8 mouse cellular contexts compared by ENCODE assay signal in the genomic region with DNA sequence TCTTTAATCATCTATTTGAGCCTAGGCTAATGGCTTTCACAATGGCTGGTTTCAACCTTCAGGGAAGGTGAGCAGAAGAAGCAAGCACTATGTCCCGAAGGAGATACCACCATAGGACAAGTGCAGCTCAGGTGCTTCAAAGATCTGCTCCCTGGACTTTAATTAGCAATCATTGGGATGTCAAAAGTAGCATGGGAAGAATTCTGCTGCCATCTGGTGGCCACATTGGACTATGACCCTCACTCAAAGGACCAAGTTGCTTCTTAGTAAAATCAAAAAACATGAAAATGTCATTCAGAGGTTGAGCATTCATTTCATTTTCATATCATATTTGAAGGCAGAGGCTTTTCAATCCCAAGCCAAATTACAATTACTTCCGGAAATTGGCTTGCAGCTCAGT.
DNase-seq lines count a peak whose midpoint lies in the region; ATAC-seq and TF ChIP-seq lines count a peak whose summit lies in the region.

No protein-coding gene starts in this region.

- no peak for ATAC-seq in forebrain, embryonic 15.5 days (replicated peaks)
- no peak for ATAC-seq in liver, postnatal 0 days

- H3K4me2 ChIP-seq in forebrain, embryonic 15.5 days (replicated peaks) = no peak overlapping the region
- no peak overlapping the region for H3K4me2 ChIP-seq in liver, postnatal 0 days (ENCODE audit: low read depth, low read length)

- TF ChIP-seq EP300 in liver, postnatal 0 days (IDR thresholded peaks at IDR 0.05; ENCODE audit: low read depth) = no peak

- H3K4me3 ChIP-seq in forebrain, embryonic 10.5 days = no peak overlapping the region
- H3K4me3 ChIP-seq in forebrain, embryonic 15.5 days = no peak overlapping the region
- no peak overlapping the region for H3K4me3 ChIP-seq in testis, adult 2 months (ENCODE audit: control insufficient read depth, low read depth, low read length)
- no peak overlapping the region for H3K4me3 ChIP-seq in liver, postnatal 0 days (ENCODE audit: low read depth, low read length)

- TF ChIP-seq POLR2A in testis, adult 2 months (IDR thresholded peaks at IDR 0.05; ENCODE audit: control insufficient read depth, low read depth, low read length) = no peak

- peaks cover 21% of the 10 kb centered on the region; the same call in 1 of the 2 replicates for H3K27me3 ChIP-seq in forebrain, embryonic 10.5 days (ENCODE audit: poor library complexity, severe bottlenecking)
- no peaks in the 10 kb centered on the region for H3K27me3 ChIP-seq in forebrain, embryonic 15.5 days
- H3K27me3 ChIP-seq in testis, adult 2 months (ENCODE audit: control insufficient read depth, insufficient read depth, low read length) = no peaks in the 10 kb centered on the region
- no peaks in the 10 kb centered on the region for H3K27me3 ChIP-seq in liver, postnatal 0 days (ENCODE audit: insufficient read depth, low read length)

- H3K27ac ChIP-seq in forebrain, embryonic 10.5 days = no peak overlapping the region
- no peak overlapping the region for H3K27ac ChIP-seq in forebrain, embryonic 15.5 days (replicated peaks)
- H3K27ac ChIP-seq in testis, adult 2 months (ENCODE audit: control insufficient read depth, insufficient read depth, low read depth, low read length) = no peak overlapping the region
- no peak overlapping the region for H3K27ac ChIP-seq in liver, postnatal 0 days (ENCODE audit: low read depth)

- WGBS in forebrain, embryonic 10.5 days = 28% methylated on average over 2 of the region's 2 CpGs
- 39% methylated on average over 2 of the region's 2 CpGs for WGBS in forebrain, embryonic 15.5 days
- 14% methylated on average over 2 of the region's 2 CpGs for WGBS in liver, postnatal 0 days (ENCODE audit: insufficient replicate concordance)

- no peaks in the 10 kb centered on the region for H3K9me3 ChIP-seq in forebrain, embryonic 10.5 days
- H3K9me3 ChIP-seq in forebrain, embryonic 15.5 days = no peaks in the 10 kb centered on the region
- H3K9me3 ChIP-seq in liver, postnatal 0 days (ENCODE audit: low read length) = no peaks in the 10 kb centered on the region

- no peaks in the 10 kb centered on the region for H3K4me1 ChIP-seq in forebrain, embryonic 10.5 days
- H3K4me1 ChIP-seq in forebrain, embryonic 15.5 days = no peaks in the 10 kb centered on the region
- no peaks in the 10 kb centered on the region for H3K4me1 ChIP-seq in testis, adult 2 months (ENCODE audit: control insufficient read depth, insufficient read depth, low read length)
- no peaks in the 10 kb centered on the region for H3K4me1 ChIP-seq in liver, postnatal 0 days (ENCODE audit: insufficient read depth)

- H3K36me3 ChIP-seq in forebrain, embryonic 10.5 days (replicated peaks) = no peaks in the 10 kb centered on the region
- no peaks in the 10 kb centered on the region for H3K36me3 ChIP-seq in forebrain, embryonic 15.5 days
- H3K36me3 ChIP-seq in testis, adult 2 months (ENCODE audit: control insufficient read depth, insufficient read depth, low read length) = no peaks in the 10 kb centered on the region
- H3K36me3 ChIP-seq in liver, postnatal 0 days (replicated peaks; ENCODE audit: insufficient read depth, low read length) = no peaks in the 10 kb centered on the region

- DNase-seq in forebrain, embryonic 10.5 days (ENCODE audit: extremely low spot score, low spot score) = peak; percentile 39
- DNase-seq in testis, postnatal 14 days (ENCODE audit: low spot score) = no peak
- peak; percentile 58 to 75 for DNase-seq in cerebellum, postnatal 25 days
- peak; percentile 73 for DNase-seq in induced T-regulatory cell, adult 2 months (ENCODE audit: low read depth)
- DNase-seq in liver, postnatal 0 days = peak; percentile 47
- peak; percentile 7 to 49 for DNase-seq in spleen, adult 18-20 months

- peak; percentile 6; the same call in 1 of the 2 replicates for TF ChIP-seq CTCF in testis, adult 2 months (IDR thresholded peaks at IDR 0.05; ENCODE audit: control insufficient read depth, insufficient read depth, insufficient replicate concordance, low read depth, low read length)
- TF ChIP-seq CTCF in liver, postnatal 0 days (IDR thresholded peaks at IDR 0.05; ENCODE audit: low read depth) = peak; percentile 75

- H3K9ac ChIP-seq in forebrain, embryonic 15.5 days (replicated peaks) = no peak overlapping the region
- H3K9ac ChIP-seq in liver, postnatal 0 days (replicated peaks) = no peak overlapping the region
